Mouse (Mus musculus) C2C12 (cell line): ENCODE data around the gene Rbfox3.

Source experiments
- CTCF ChIP-seq: IDR thresholded peaks from one replicate; pipeline ENCODE4 v1.5.1; 2011; ENCODE audit not compliant: control insufficient read depth, insufficient read depth, insufficient read length
- FOSL1 ChIP-seq: IDR thresholded peaks from one replicate; pipeline ENCODE4 v1.8.0; 2011; ENCODE audit warnings: mild to moderate bottlenecking, low read length; ENCODE audit not compliant: poor library complexity, insufficient read depth, severe bottlenecking
- MAX ChIP-seq: IDR thresholded peaks from one replicate; pipeline ENCODE4 v1.6.1; 2011; ENCODE audit warnings: mild to moderate bottlenecking, control low read depth
- MYOD1 ChIP-seq: IDR thresholded peaks from one replicate; pipeline ENCODE4 v1.6.1; 2011; ENCODE audit warnings: low read depth; ENCODE audit not compliant: control insufficient read depth, insufficient read length

- TF ChIP-seq CTCF = no peak
- TF ChIP-seq MAX = no peak
- TF ChIP-seq FOSL1 = no peak
- no peak for TF ChIP-seq MYOD1
Observed at GRCm38 (mm10) chr11:118863360-118863759, 48.0 kb downstream of the Rbfox3 start.
